Mouse (Mus musculus): ENCODE measurements around the gene Atp6v1f.

DNA sequence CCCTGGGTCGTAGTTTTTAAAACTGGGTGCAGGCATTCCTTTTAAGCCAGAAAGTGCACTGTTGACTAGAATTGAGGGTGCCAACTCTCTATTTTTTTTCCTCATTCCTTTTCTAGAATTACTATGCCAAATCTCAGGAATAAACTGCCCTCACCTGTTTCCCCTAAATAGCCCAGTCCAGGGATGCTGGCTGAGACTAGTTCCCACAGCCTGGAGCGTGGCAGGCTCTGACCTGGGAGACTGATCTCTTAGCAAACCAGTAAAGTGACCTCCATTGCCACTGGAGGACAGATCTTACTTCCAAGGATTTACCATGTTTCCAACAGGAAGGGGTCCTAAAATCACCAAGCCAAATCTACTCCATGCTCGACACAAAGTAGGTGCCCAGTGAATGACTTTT is 1.3 kb downstream of the Atp6v1f start:
- TF ChIP-seq CTCF (IDR thresholded peaks at IDR 0.05; ENCODE audit: borderline replicate concordance, control insufficient read depth, extremely low read depth, insufficient read depth, low read length, poor library complexity) (no peak), POLR2A (IDR thresholded peaks at IDR 0.05; ENCODE audit: control insufficient read depth, extremely low read depth, insufficient read depth, low read length, poor library complexity) (no peak)
